In the genomic region with DNA sequence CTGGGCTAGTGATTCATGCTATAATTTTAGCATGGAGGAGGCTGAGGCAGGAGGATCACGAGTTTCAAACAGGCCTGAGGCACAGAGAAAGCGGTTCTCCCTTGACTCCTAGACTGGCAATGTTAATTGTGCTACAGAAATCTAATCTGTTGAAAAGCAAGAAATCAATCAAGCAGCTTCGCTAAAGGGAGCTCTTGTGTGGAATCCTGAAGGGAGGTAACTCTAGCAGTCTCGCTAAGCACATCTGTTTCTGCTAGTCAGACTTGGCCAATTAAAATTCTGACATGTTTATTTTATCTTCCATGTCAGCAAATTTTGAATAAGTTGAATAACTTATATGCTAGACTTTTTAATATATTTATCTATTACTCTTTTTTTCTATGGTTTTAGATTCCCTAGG, we compare ENCODE assay signal across 23 mouse cellular contexts.
A peak's percentile ranks its signal among the peaks of the same experiment; 100 is the strongest.
DNase-seq lines count a peak whose midpoint lies in the region; ATAC-seq and TF ChIP-seq lines count a peak whose summit lies in the region.
"Had no signal": no experiment of that assay in that cellular context is flagged by ENCODE, and none has a peak within 500 bp of the region (broad histone marks: within the 10 kb centered on the region; RNA-seq: fewer than 3 reads in every experiment).

No protein-coding gene starts in this region.

- 46% methylated on average over 4 of the region's 4 CpGs for WGBS in limb, embryonic 10.5 days

- 0 out of 2 replicates have a peak overlapping the region, but pooled peaks have one; percentile 29 for H3K27ac ChIP-seq in testis, adult 2 months (ENCODE audit: control insufficient read depth, insufficient read depth, low read depth, low read length)
- 0 out of 2 replicates have a peak overlapping the region, but pooled peaks have one; percentile 46 for H3K27ac ChIP-seq in limb, embryonic 10.5 days

- no peaks in the 10 kb centered on the region for H3K9me3 ChIP-seq in limb, embryonic 10.5 days (replicated peaks)
- H3K9me3 ChIP-seq: limb, embryonic 12.5 days had no signal

- no peaks in the 10 kb centered on the region for H3K36me3 ChIP-seq in testis, adult 2 months (ENCODE audit: control insufficient read depth, insufficient read depth, low read length)
- no peaks in the 10 kb centered on the region for H3K36me3 ChIP-seq in limb, embryonic 10.5 days
- H3K36me3 ChIP-seq: G1E; limb, embryonic 12.5 days had no signal

- TF ChIP-seq CTCF in testis, adult 2 months (IDR thresholded peaks at IDR 0.05; ENCODE audit: control insufficient read depth, insufficient read depth, insufficient replicate concordance, low read depth, low read length), result no peak

- DNase-seq in heart, adult 11 months, result peak; percentile 1
- no peak for DNase-seq in heart, postnatal 4 days
- no peak for DNase-seq in testis, postnatal 14 days (ENCODE audit: low spot score)
- no peak for DNase-seq in limb, embryonic 10.5 days (ENCODE audit: low spot score)
- no peak for DNase-seq in layer of hippocampus, adult 8-10 months (ENCODE audit: low spot score in 2 of 2)
- DNase-seq: adrenal gland, postnatal 10 days; cerebellum, adult 8-10 months; cerebellum, postnatal 25 days; heart, postnatal 14 days; kidney, adult 18-20 months; kidney, postnatal 25 days; layer of hippocampus, adult 9-11 months; lung, postnatal 4 days; midbrain, embryonic 14.5 days; thymus, postnatal 25 days had no signal

- no peak for ATAC-seq in megakaryocyte-erythroid progenitor cell, adult 5-6 weeks (replicated peaks; ENCODE audit: low FRiP score, low TSS enrichment, poor library complexity, severe bottlenecking)
- ATAC-seq: forebrain, embryonic 16.5 days; hindbrain, embryonic 16.5 days had no signal

- H3K27me3 ChIP-seq in testis, adult 2 months (ENCODE audit: control insufficient read depth, insufficient read depth, low read length), result no peaks in the 10 kb centered on the region
- H3K27me3 ChIP-seq in limb, embryonic 10.5 days (ENCODE audit: low read depth, poor library complexity, severe bottlenecking), result no peaks in the 10 kb centered on the region
- H3K27me3 ChIP-seq: limb, embryonic 12.5 days; megakaryocyte, embryonic 14.5 days had no signal

- no peaks in the 10 kb centered on the region for H3K4me1 ChIP-seq in testis, adult 2 months (ENCODE audit: control insufficient read depth, insufficient read depth, low read length)
- H3K4me1 ChIP-seq in limb, embryonic 10.5 days, result peaks cover 16% of the 10 kb centered on the region
- H3K4me1 ChIP-seq: megakaryocyte, embryonic 14.5 days had no signal

- H3K4me3 ChIP-seq in testis, adult 2 months (ENCODE audit: control insufficient read depth, low read depth, low read length), result no peak overlapping the region
- no peak overlapping the region for H3K4me3 ChIP-seq in limb, embryonic 10.5 days
- H3K4me3 ChIP-seq: erythroblast, embryonic 14.5 days; limb, embryonic 12.5 days; megakaryocyte, embryonic 14.5 days had no signal

- TF ChIP-seq POLR2A in testis, adult 2 months (IDR thresholded peaks at IDR 0.05; ENCODE audit: control insufficient read depth, low read depth, low read length), result no peak
